Mouse (Mus musculus) ES-Bruce4 (cell line): ENCODE results near the gene Pam. TPM values are rescaled to one million over a fixed set of nuclear protein-coding genes. Genes with fewer than 3 reads are reported as not detected.

ENCODE experiments used
- H3K27ac ChIP-seq: 2 replicates; pipeline ENCODE4 v1.5.1; 2012; ENCODE audit warnings: low read length, inconsistent platforms; ENCODE audit not compliant: insufficient read depth
- H3K27me3 ChIP-seq: 2 replicates; pipeline ENCODE4 v1.6.1; 2012; ENCODE audit warnings: mild to moderate bottlenecking, low read length, inconsistent platforms; ENCODE audit not compliant: control insufficient read depth, poor library complexity, insufficient read depth, severe bottlenecking
- H3K36me3 ChIP-seq: 2 replicates; pipeline ENCODE4 v1.6.1; 2012; ENCODE audit warnings: inconsistent platforms, mild to moderate bottlenecking, low read length, moderate library complexity; ENCODE audit not compliant: control insufficient read depth, poor library complexity, insufficient read depth, severe bottlenecking
- H3K4me1 ChIP-seq: one replicate; pipeline ENCODE4 v1.8.1; 2011; ENCODE audit warnings: low read length; ENCODE audit not compliant: control insufficient read depth, insufficient read depth
- H3K4me3 ChIP-seq: 2 replicates; pipeline ENCODE4 v1.5.1; 2011; ENCODE audit warnings: low read depth, mild to moderate bottlenecking, low read length
- H3K9ac ChIP-seq: 2 replicates; pipeline ENCODE4 v1.6.1; 2012; ENCODE audit warnings: low read depth, mild to moderate bottlenecking, inconsistent platforms; ENCODE audit not compliant: poor library complexity, severe bottlenecking
- H3K9me3 ChIP-seq: replicated peaks from 2 replicates; pipeline ENCODE4 v1.6.1; 2012; ENCODE audit warnings: mild to moderate bottlenecking, low read length, inconsistent platforms; ENCODE audit not compliant: control insufficient read depth, poor library complexity, insufficient read depth, severe bottlenecking
- CTCF ChIP-seq: IDR thresholded peaks from one replicate; pipeline ENCODE4 v1.8.1; 2011; ENCODE audit warnings: low read depth, low read length
- EP300 ChIP-seq: IDR thresholded peaks from 2 replicates; pipeline ENCODE4 v1.6.1; 2011; ENCODE audit warnings: low read depth, low read length; ENCODE audit not compliant: insufficient read depth
- POLR2A ChIP-seq: IDR thresholded peaks from one replicate; pipeline ENCODE4 v1.8.1; 2011; ENCODE audit warnings: low read length; ENCODE audit not compliant: insufficient read depth
- polyA plus RNA-seq: library from polyadenylated mRNA; stranded (reverse); fragments of >200 nt; gene quantifications from 2 replicates; pipeline ENCODE4 v1.2.4, GENCODE M21; 2011; ENCODE audit warnings: low read depth; ENCODE audit not compliant: missing spikeins, insufficient read depth, insufficient read length

The Pam gene
- polyA plus RNA-seq, 1 experiment = 17.8 TPM

GRCm38 (mm10) chr1:97809255-97809912, 286.1 kb downstream of the Pam start:
- Histone ChIP-seq H3K9me3 (no peaks in the 10 kb centered on the region), H3K27ac (no peak overlapping the region), H3K4me3 (no peak overlapping the region), H3K9ac (no peak overlapping the region), H3K36me3 (no peaks in the 10 kb centered on the region), H3K4me1 (no peaks in the 10 kb centered on the region), H3K27me3 (no peaks in the 10 kb centered on the region)
- TF ChIP-seq EP300 = no peak
- no peak for TF ChIP-seq CTCF
- no peak for TF ChIP-seq POLR2A

- Histone ChIP-seq H3K36me3 (no peaks in the 10 kb centered on the region), H3K9me3 (no peaks in the 10 kb centered on the region), H3K4me1 (no peaks in the 10 kb centered on the region), H3K27me3 (no peaks in the 10 kb centered on the region), H3K4me3 (no peak overlapping the region), H3K9ac (no peak overlapping the region), H3K27ac (no peak overlapping the region)
- TF ChIP-seq POLR2A (no peak), EP300 (no peak), CTCF (no peak)
Observed at GRCm38 (mm10) chr1:97804520-97804919, 290.9 kb downstream of the Pam start.

- Histone ChIP-seq H3K4me3 (no peak overlapping the region), H3K9me3 (no peaks in the 10 kb centered on the region), H3K27ac (no peak overlapping the region), H3K27me3 (no peaks in the 10 kb centered on the region), H3K9ac (no peak overlapping the region), H3K36me3 (no peaks in the 10 kb centered on the region), H3K4me1 (no peaks in the 10 kb centered on the region)
- no peak for TF ChIP-seq EP300
- no peak for TF ChIP-seq POLR2A
- TF ChIP-seq CTCF = no peak
Observed at GRCm38 (mm10) chr1:97802207-97802902, 293.1 kb downstream of the Pam start.

- no peaks in the 10 kb centered on the region for H3K27me3 ChIP-seq
Observed at GRCm38 (mm10) chr1:97795936-97796335, 299.5 kb downstream of the Pam start.

GRCm38 (mm10) chr1:97794110-97794509, 301.3 kb downstream of the Pam start:
- H3K36me3 ChIP-seq = no peaks in the 10 kb centered on the region
- no peaks in the 10 kb centered on the region for H3K27me3 ChIP-seq
- no peak overlapping the region for H3K4me3 ChIP-seq
- H3K9ac ChIP-seq = no peak overlapping the region
- TF ChIP-seq POLR2A (no peak), EP300 (no peak), CTCF (peak; percentile 31)
- H3K4me1 ChIP-seq = no peaks in the 10 kb centered on the region
- no peaks in the 10 kb centered on the region for H3K9me3 ChIP-seq
- H3K27ac ChIP-seq = no peak overlapping the region

More at GRCm38 (mm10) chr1:97795936-97796335, 299.5 kb downstream of the Pam start:
- H3K9me3 ChIP-seq = no peaks in the 10 kb centered on the region
- no peak overlapping the region for H3K9ac ChIP-seq
- no peak overlapping the region for H3K27ac ChIP-seq
- no peak overlapping the region for H3K4me3 ChIP-seq
- no peaks in the 10 kb centered on the region for H3K4me1 ChIP-seq
- TF ChIP-seq CTCF = no peak
- no peak for TF ChIP-seq EP300
- H3K36me3 ChIP-seq = no peaks in the 10 kb centered on the region

GRCm38 (mm10) chr1:97788490-97788889, 307.0 kb downstream of the Pam start:
- H3K4me1 ChIP-seq = no peaks in the 10 kb centered on the region
- TF ChIP-seq EP300 (no peak), CTCF (no peak), POLR2A (no peak)
- no peaks in the 10 kb centered on the region for H3K36me3 ChIP-seq
- no peaks in the 10 kb centered on the region for H3K27me3 ChIP-seq
- no peak overlapping the region for H3K27ac ChIP-seq
- H3K9me3 ChIP-seq = no peaks in the 10 kb centered on the region
- no peak overlapping the region for H3K9ac ChIP-seq
- H3K4me3 ChIP-seq = no peak overlapping the region
